Mouse (Mus musculus) midbrain, postnatal 0 days (tissue): ENCODE data around the gene Irgm2. TPM values are rescaled to one million over a fixed set of nuclear protein-coding genes. Genes with fewer than 3 reads are reported as not detected.
"Not testable (repeated sequence)": the region's sequence is repeated elsewhere in the genome, so short reads cannot be mapped to it uniquely, and the experiment has no call there.

Source experiments
- ATAC-seq: fragments of 200-750 bp; cut with Nextera tagmentation; 2 replicates; pipeline ENCODE4 v1.8.0; 2017; ENCODE audit warnings: moderate number of reproducible peaks, mild to moderate bottlenecking, moderate TSS enrichment, moderate library complexity; ENCODE audit not compliant: low FRiP score
- DNase-seq: peaks from one replicate; pipeline ENCODE4 v3.0.0-alpha.2; 2015; ENCODE audit warnings: low spot score
- H3K27ac ChIP-seq: fragments of 300-500 bp; sonication (generic); 2 replicates; pipeline ENCODE4 v1.5.1; 2014; ENCODE audit warnings: low read depth, mild to moderate bottlenecking, low read length, mixed read lengths
- H3K27me3 ChIP-seq: fragments of 300-500 bp; sonication (generic); 2 replicates; pipeline ENCODE4 v1.6.1; 2014; ENCODE audit warnings: low read length, control low read depth, mixed read lengths; ENCODE audit not compliant: insufficient read depth
- H3K36me3 ChIP-seq: fragments of 300-500 bp; sonication (generic); 2 replicates; pipeline ENCODE4 v1.6.1; 2014; ENCODE audit warnings: low read length, control low read depth, mixed read lengths; ENCODE audit not compliant: insufficient read depth
- H3K4me1 ChIP-seq: fragments of 300-500 bp; sonication (generic); 2 replicates; pipeline ENCODE4 v1.6.1; 2014; ENCODE audit warnings: mild to moderate bottlenecking, control low read depth, antibody characterized with exemption, low read length, mixed read lengths; ENCODE audit not compliant: insufficient read depth
- H3K4me2 ChIP-seq: fragments of 300-500 bp; sonication (generic); 2 replicates; pipeline ENCODE4 v1.6.1; 2014; ENCODE audit warnings: low read depth, mild to moderate bottlenecking, low read length, mixed read lengths; ENCODE audit not compliant: poor library complexity, severe bottlenecking
- H3K4me3 ChIP-seq: fragments of 300-500 bp; sonication (generic); 2 replicates; pipeline ENCODE4 v1.5.1; 2014; ENCODE audit warnings: low read depth, mild to moderate bottlenecking, low read length, moderate library complexity
- H3K9ac ChIP-seq: fragments of 300-500 bp; sonication (generic); replicated peaks from 2 replicates; pipeline ENCODE4 v1.6.1; 2014; ENCODE audit warnings: mild to moderate bottlenecking, low read length, moderate library complexity, mixed read lengths; ENCODE audit not compliant: poor library complexity, severe bottlenecking
- H3K9me3 ChIP-seq: fragments of 300-500 bp; sonication (generic); 2 replicates; pipeline ENCODE4 v1.6.1; 2016; ENCODE audit warnings: low read length, control low read depth
- CTCF ChIP-seq: IDR thresholded peaks from 2 replicates; pipeline ENCODE4 v1.5.1; 2016; ENCODE audit warnings: antibody characterized with exemption, mild to moderate bottlenecking
- WGBS: fragments of 180-500 bp; shearing (Covaris S2); extraction: QIAGEN DNeasy Blood & Tissue Kit; methylation state at CpG from one replicate; pipeline ENCODE4 v1.1.7; 2014; 5-methylcytosine and 5-hydroxymethylcytosine counted together
- polyA plus RNA-seq: library from polyadenylated mRNA; unstranded; fragments of >200 nt; fragmentation: Nextera tagmentation; extraction: Ambion mirVana; gene quantifications from 2 replicates; pipeline ENCODE4 v1.2.1, GENCODE M21; 2015
- total RNA-seq: library from RNA; depleted of rRNA; stranded (reverse); fragments of >200 nt; gene quantifications from 2 replicates; pipeline ENCODE4 v1.2.3, GENCODE M21; 2014

The Irgm2 gene
- total and polyA plus RNA-seq, 2 experiments from 2014 or later: 0.67 to 0.77 TPM

DNA sequence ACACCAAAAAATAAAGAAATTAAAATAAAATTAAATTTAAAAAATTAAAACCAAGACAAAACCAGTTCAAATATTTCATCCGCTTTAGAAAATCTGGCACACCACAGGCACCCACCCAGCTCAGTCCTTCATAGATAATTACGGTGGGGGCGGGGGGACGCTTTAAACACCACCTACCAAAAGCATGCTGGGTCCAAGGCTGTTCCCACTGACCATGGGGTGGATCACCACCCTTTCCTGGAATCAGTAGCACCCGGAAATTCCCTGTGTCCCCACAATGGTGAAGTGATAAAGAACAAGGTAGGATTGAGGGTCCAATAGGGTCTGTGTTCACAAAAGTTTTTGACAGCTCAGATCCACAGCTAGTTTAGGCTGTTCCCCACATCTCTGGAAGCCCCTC is 16.4 kb downstream of the Irgm2 start:
- WGBS: 87% methylated on average over 5 of the region's 5 CpGs
- Histone ChIP-seq H3K27ac (no peak overlapping the region), H3K4me2 (no peak overlapping the region), H3K27me3 (no peaks in the 10 kb centered on the region), H3K9me3 (no peaks in the 10 kb centered on the region), H3K4me1 (no peaks in the 10 kb centered on the region), H3K4me3 (no peak overlapping the region), H3K9ac (no peak overlapping the region), H3K36me3 (no peaks in the 10 kb centered on the region)
- no peak for TF ChIP-seq CTCF
- no peak for DNase-seq
- no peak for ATAC-seq

GRCm38 (mm10) chr11:58216823-58217222 is 17.4 kb downstream of the Irgm2 start:
- no peaks in the 10 kb centered on the region for H3K36me3 ChIP-seq
- no peak for ATAC-seq
- 88% methylated on average over 6 of the region's 6 CpGs for WGBS

GRCm38 (mm10) chr11:58223751-58224150 is 24.3 kb downstream of the Irgm2 start:
- no peaks in the 10 kb centered on the region for H3K4me1 ChIP-seq
- H3K27me3 ChIP-seq: no peaks in the 10 kb centered on the region
- 41% methylated on average over 4 of the region's 4 CpGs for WGBS
- no peaks in the 10 kb centered on the region for H3K36me3 ChIP-seq
- no peaks in the 10 kb centered on the region for H3K9me3 ChIP-seq
- no peak overlapping the region for H3K4me3 ChIP-seq
- no peak for TF ChIP-seq CTCF
- DNase-seq: peak; percentile 49
- no peak for ATAC-seq
- H3K4me2 ChIP-seq: no peak overlapping the region
- H3K9ac ChIP-seq: no peak overlapping the region
- H3K27ac ChIP-seq: no peak overlapping the region

More at GRCm38 (mm10) chr11:58216823-58217222, 17.4 kb downstream of the Irgm2 start:
- TF ChIP-seq CTCF: no peak
- Histone ChIP-seq H3K27ac (no peak overlapping the region), H3K27me3 (no peaks in the 10 kb centered on the region), H3K9me3 (no peaks in the 10 kb centered on the region), H3K4me1 (no peaks in the 10 kb centered on the region), H3K4me3 (no peak overlapping the region), H3K4me2 (no peak overlapping the region), H3K9ac (no peak overlapping the region)
- no peak for DNase-seq

- no peak for ATAC-seq
- H3K9ac ChIP-seq: no peak overlapping the region
These were observed 24.9 kb downstream of the Irgm2 start for GRCm38 (mm10) chr11:58224313-58224712.

GRCm38 (mm10) chr11:58224872-58225271 is 25.5 kb downstream of the Irgm2 start:
- H3K27me3 ChIP-seq, H3K9me3 ChIP-seq, H3K9ac ChIP-seq, ATAC-seq, H3K27ac ChIP-seq, H3K4me3 ChIP-seq, DNase-seq, H3K4me1 ChIP-seq, H3K4me2 ChIP-seq, H3K36me3 ChIP-seq: not testable (repeated sequence)
- WGBS: 91% methylated on average over 2 of the region's 2 CpGs

More at GRCm38 (mm10) chr11:58224313-58224712, 24.9 kb downstream of the Irgm2 start:
- no peaks in the 10 kb centered on the region for H3K9me3 ChIP-seq
- no peak overlapping the region for H3K4me2 ChIP-seq
- 59% methylated on average over 7 of the region's 7 CpGs for WGBS
- H3K4me3 ChIP-seq: no peak overlapping the region
- no peaks in the 10 kb centered on the region for H3K27me3 ChIP-seq
- DNase-seq: no peak
- no peak for TF ChIP-seq CTCF
- no peak overlapping the region for H3K27ac ChIP-seq
- H3K36me3 ChIP-seq: no peaks in the 10 kb centered on the region
- no peaks in the 10 kb centered on the region for H3K4me1 ChIP-seq

DNA sequence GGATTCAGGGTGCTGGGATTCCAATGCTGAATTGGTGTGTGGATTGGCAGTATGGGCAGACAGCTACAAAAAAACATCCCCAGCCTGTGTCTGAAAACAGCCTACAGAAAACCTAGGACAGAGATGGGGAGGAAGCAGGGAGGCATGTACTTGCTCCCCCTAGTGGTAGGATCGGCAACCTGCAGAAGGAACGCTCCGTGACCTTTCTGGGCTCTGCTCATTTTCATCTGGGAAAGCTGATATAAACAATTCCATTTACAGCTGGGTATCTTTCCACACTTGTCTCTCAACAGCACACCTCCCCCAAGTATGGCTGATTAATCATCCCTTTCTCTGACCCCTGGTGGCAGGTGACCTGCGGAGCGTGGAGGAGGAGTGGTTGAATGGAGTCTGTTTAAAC is 26.2 kb downstream of the Irgm2 start:
- no peaks in the 10 kb centered on the region for H3K4me1 ChIP-seq
- H3K4me3 ChIP-seq: no peak overlapping the region
- DNase-seq (peak; percentile 27), ATAC-seq (no peak)
- no peaks in the 10 kb centered on the region for H3K36me3 ChIP-seq
- no peak overlapping the region for H3K9ac ChIP-seq
- peak; percentile 84 for TF ChIP-seq CTCF
- H3K9me3 ChIP-seq: no peaks in the 10 kb centered on the region
- no peak overlapping the region for H3K4me2 ChIP-seq
- WGBS: 16% methylated on average over 5 of the region's 5 CpGs
- H3K27me3 ChIP-seq: no peaks in the 10 kb centered on the region
- H3K27ac ChIP-seq: no peak overlapping the region
